Mouse (Mus musculus): ENCODE data around the gene Cxcl14.

DNA sequence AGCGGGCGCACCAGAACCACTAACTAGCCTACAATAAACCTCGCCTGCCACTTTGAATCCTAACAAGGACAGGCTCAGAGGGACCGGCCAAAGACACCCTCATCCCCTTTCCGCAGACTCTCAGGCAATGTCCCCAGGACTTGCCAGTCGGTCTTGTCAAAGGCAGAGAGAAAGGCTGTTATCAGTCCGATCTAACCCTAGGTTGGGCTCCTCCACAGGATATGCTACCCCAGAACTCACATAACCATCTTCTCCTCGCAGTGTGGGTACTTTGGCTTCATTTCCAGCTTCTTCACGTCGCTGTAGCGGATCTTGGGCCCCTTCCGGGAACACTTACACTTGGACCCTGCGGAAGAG is 787 bp downstream of the Cxcl14 start:
- TF ChIP-seq CTCF (IDR thresholded peaks at IDR 0.05; ENCODE audit: control insufficient read depth, insufficient read depth, low read length) (no peak), POLR2A (IDR thresholded peaks at IDR 0.05; ENCODE audit: borderline replicate concordance, control insufficient read depth, low read depth, low read length) (no peak)
